Mouse (Mus musculus) A20 (cell line): ENCODE measurements around the gene Rhoh.
A peak's percentile ranks its signal among the peaks of the same experiment; 100 is the strongest.

Experiments
- DNase-seq: peaks from one replicate; pipeline ENCODE4 v3.0.0-alpha.2; 2011; ENCODE audit warnings: low read depth, low spot score

Gene Rhoh

GRCm38 (mm10) chr5:65921477-65922138 lies 60.6 kb downstream of the Rhoh start:
- DNase-seq = no peak

GRCm38 (mm10) chr5:65926666-65927065 lies 65.7 kb downstream of the Rhoh start:
- DNase-seq = no peak

DNA sequence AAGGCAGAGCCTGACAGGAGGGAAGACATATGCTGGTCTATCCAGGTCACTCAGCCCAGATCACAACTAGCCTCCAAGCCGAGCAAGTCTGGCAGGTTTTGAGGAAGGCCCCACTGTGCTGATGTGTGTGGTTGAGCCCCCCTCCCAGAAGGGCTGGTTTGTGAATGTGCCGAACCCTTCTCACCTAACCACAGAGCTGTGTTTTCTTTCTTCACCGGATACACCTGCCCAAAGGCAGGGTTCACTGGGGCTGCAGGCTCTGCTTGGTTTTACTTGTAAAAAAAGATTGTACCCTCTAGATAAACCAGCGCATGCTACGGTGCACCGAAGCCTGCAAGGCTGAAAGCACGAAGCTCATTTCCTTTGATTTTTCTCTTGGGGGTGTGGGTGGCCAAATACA lies 68.1 kb downstream of the Rhoh start:
- DNase-seq = peak; percentile 92

DNA sequence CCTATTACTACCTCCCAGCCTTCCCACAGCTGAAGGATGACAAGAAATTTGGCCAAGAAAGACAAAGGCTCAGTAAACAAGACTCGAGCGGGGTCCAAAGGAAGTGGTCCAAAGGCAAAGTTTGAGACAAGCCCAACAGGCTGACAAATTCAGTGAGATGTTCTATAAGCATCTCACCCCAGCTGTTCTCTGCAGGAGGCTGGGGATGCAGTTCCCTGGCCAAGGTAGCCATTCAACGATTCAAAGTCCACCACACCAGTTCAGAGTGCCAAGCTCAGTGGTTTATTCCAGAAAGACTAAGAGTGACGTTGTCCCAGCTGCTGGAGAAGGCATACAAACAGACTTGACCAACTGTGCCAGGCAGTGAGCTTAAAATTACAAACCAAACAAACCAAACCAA lies 69.2 kb downstream of the Rhoh start:
- DNase-seq = peak; percentile 36

DNA sequence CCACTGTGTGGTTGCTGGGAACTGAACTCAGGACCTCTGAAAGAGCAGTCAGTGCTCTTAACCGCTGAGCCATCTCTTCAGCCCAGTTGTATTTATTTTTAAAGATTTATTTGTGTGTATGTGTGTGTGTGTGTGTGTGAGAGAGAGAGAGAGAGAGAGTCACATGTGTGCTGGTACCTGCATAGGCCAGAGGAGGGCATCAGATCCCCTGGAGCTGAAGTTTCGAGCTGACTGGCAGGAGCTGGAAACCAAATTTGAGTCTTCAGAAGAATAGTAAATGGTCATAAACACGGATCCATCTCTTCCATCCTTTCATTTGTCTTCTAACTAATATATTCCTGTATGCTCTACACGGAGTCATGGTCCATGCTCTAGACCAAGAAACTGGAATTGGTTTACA lies 72.2 kb downstream of the Rhoh start:
- peak; percentile 60 for DNase-seq

DNA sequence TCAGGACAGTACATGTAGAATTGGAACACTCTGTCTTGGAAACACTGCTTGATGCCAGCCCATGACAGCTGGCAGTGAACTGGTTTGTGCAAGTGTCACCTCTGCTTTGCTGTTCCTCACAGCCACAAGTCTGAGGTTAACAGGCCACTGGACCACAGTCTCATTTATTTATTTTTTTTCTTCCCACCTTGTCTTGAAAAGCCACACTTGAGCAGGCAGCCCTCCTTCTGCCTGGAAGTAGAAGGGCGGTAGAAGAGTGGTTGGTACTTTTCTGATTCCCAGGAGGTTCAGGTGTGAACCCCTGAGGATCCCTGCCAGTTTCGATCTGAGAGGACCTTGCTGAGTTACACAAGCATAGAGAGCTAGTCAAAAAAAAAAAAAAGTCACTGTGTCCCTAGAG lies 72.8 kb downstream of the Rhoh start:
- peak; percentile 62 for DNase-seq

DNA sequence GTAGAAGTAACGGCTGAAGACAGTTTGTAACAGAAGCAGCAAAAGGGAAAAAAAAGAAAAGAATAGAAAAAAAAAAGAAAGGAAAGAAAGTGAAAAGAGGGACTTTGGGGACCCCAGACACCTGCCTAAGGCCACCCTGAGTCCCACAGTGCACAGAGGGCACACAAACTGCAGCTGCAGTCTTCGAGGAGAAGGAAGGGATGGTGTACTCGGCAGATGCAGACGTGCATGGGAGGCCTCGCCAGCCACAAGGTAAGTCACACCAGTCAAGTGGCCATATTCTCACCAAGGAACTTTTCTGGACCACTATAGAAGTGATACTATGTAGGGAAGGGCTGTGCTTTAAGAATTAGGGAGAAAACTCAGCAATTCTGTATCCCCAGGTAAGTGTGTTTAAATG lies 73.8 kb downstream of the Rhoh start, which contains the start of gene Chrna9:
Chrna9 (plus strand) TSS at position 139 of the 400 bp plus-strand sequence.
- peak; percentile 49 for DNase-seq

DNA sequence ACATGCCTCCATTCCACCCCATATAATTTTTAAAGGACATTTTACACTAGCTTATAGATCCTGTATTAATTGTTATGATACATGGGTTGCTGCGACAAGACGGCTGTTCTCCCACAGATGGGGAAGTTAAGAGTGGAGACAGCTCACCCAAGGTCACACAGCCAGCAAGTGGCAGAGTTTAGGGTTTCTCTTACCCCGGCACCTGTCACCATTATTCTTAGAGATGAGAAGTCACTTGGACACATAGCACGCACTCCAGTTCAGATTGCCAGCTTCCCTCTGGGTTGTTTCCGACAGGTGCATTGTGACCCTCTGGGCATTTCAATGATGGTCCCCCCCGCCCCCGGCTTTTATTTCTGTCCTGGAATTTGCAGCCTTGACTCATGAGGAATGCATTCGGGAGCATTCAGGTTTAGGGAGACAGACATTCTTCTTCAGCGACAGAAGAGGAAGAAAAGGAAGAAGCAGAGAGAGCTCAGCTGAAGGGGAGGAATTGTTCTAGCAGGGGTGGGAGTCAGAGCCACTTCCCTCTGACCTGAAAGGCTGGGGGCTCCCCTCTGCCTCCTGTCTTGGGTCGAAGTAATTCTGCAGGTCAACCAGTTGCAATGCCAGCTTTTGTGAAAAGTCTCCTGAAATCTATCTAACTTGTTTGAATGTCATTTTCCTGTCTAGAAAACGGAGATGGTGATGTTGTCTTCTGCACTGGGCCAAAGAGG lies 76.2 kb downstream of the Rhoh start:
- peak; percentile 66 for DNase-seq

- DNase-seq = peak; percentile 83
Observed at GRCm38 (mm10) chr5:65937998-65938715, 77.1 kb downstream of the Rhoh start.

GRCm38 (mm10) chr5:65941145-65941544 lies 80.1 kb downstream of the Rhoh start:
- no peak for DNase-seq
